Comparison of ENCODE assay signal across 8 mouse cellular contexts in the genomic region with DNA sequence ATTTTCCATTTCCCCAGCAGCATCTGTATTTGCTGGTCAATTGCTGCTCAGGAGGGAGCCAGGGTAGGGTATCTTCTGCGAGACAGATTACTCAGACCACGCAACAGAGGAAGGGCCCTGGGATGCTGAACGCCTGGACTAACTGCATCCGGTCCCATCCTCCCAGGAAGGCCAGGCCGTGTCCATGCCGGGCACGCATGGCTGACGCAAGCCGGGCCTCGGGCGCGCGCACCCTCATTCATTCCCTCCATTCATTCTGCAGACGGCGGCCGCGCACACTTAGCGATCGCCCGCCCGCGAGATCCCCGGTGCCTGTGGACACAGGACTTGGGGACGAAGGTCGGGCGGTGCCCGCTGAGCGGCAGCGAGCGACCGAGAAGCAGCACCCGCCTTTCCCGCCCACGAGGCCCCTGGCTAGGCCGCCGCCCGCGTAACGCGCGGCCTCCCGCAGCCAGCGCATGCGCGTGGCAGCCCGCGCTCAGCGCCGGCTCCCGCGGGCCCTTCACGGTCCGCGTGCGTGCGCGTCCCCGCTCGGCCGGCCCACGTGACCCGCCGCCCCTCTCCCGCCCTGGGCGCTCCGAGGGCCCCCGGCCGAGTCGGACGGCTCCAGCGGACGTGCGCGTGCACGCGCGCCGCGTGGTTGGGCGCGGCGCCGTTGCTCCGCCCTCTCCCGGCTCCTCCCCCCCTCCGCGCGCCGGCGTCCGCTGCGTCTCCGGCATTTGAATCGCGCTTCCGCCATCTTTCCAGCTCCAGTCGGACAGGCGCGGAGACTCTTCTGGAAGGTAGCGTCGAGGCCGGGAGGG. TPM values are rescaled to one million over a fixed set of nuclear protein-coding genes. Genes with fewer than 3 reads are reported as not detected.
A peak's percentile ranks its signal among the peaks of the same experiment; 100 is the strongest.
DNase-seq lines count a peak whose midpoint lies in the region; ATAC-seq and TF ChIP-seq lines count a peak whose summit lies in the region.

Gene Ran (plus strand): TSS at position 573 of the 803 bp plus-strand sequence.

- H3K27me3 ChIP-seq in embryonic facial prominence, embryonic 14.5 days (replicated peaks; ENCODE audit: control insufficient read depth, insufficient read depth, low read length) = no peaks in the 10 kb centered on the region
- no peaks in the 10 kb centered on the region for H3K27me3 ChIP-seq in limb, embryonic 14.5 days (ENCODE audit: control insufficient read depth, insufficient read depth, low read length)
- H3K27me3 ChIP-seq in midbrain, postnatal 0 days (ENCODE audit: insufficient read depth, low read length) = no peaks in the 10 kb centered on the region

- no peaks in the 10 kb centered on the region for H3K9me3 ChIP-seq in embryonic facial prominence, embryonic 14.5 days (ENCODE audit: control insufficient read depth, low read length)
- H3K9me3 ChIP-seq in limb, embryonic 14.5 days (ENCODE audit: control insufficient read depth, low read length) = no peaks in the 10 kb centered on the region
- no peaks in the 10 kb centered on the region for H3K9me3 ChIP-seq in midbrain, postnatal 0 days (ENCODE audit: low read length)

- TF ChIP-seq CTCF in midbrain, postnatal 0 days (IDR thresholded peaks at IDR 0.05) = no peak

- peaks cover 30% of the 10 kb centered on the region for H3K36me3 ChIP-seq in embryonic facial prominence, embryonic 14.5 days (ENCODE audit: control insufficient read depth, insufficient read depth, low read length)
- peaks cover 22% of the 10 kb centered on the region for H3K36me3 ChIP-seq in limb, embryonic 14.5 days (ENCODE audit: control insufficient read depth, insufficient read depth, low read length)
- H3K36me3 ChIP-seq in midbrain, postnatal 0 days (ENCODE audit: insufficient read depth, low read length) = peaks cover under 1% of the 10 kb centered on the region; the same call in 1 of the 2 replicates

- peak within 1 kb of the TSS; percentile 89 for H3K4me3 ChIP-seq in embryonic facial prominence, embryonic 14.5 days (ENCODE audit: low read depth, low read length)
- peak within 1 kb of the TSS; percentile 87 for H3K4me3 ChIP-seq in limb, embryonic 14.5 days (replicated peaks; ENCODE audit: low read length)
- H3K4me3 ChIP-seq in midbrain, postnatal 0 days (ENCODE audit: low read depth, low read length) = peak within 1 kb of the TSS; percentile 81

- H3K27ac ChIP-seq in embryonic facial prominence, embryonic 14.5 days (replicated peaks; ENCODE audit: low read depth, low read length) = peak within 1 kb of the TSS; percentile 97
- peak within 1 kb of the TSS; percentile 95 for H3K27ac ChIP-seq in limb, embryonic 14.5 days (replicated peaks; ENCODE audit: low read depth, low read length)
- peak within 1 kb of the TSS; percentile 99 for H3K27ac ChIP-seq in midbrain, postnatal 0 days (ENCODE audit: low read depth, low read length)

- peaks cover 6% of the 10 kb centered on the region; the same call in 1 of the 2 replicates for H3K4me1 ChIP-seq in embryonic facial prominence, embryonic 14.5 days (ENCODE audit: control insufficient read depth, insufficient read depth, low read length)
- H3K4me1 ChIP-seq in limb, embryonic 14.5 days (ENCODE audit: control insufficient read depth, insufficient read depth, low read length) = peaks cover 12% of the 10 kb centered on the region
- H3K4me1 ChIP-seq in midbrain, postnatal 0 days (ENCODE audit: insufficient read depth, low read length) = peaks cover 4% of the 10 kb centered on the region; the same call in 1 of the 2 replicates

- H3K9ac ChIP-seq in embryonic facial prominence, embryonic 14.5 days (ENCODE audit: low read depth, low read length) = peak within 1 kb of the TSS; percentile 96
- H3K9ac ChIP-seq in limb, embryonic 14.5 days (ENCODE audit: low read depth, low read length, severe bottlenecking) = peak within 1 kb of the TSS; percentile 97
- H3K9ac ChIP-seq in midbrain, postnatal 0 days (replicated peaks; ENCODE audit: low read length, poor library complexity, severe bottlenecking) = peak within 1 kb of the TSS; percentile 85

- peak; percentile 92 for DNase-seq in 3T3-L1 (ENCODE audit: low read depth, low spot score)
- peak; percentile 82 to 92 for DNase-seq in adrenal gland, postnatal 4 days (ENCODE audit: low spot score in 2 of 2)
- DNase-seq in embryonic facial prominence, embryonic 14.5 days (ENCODE audit: low spot score) = peak; percentile 97
- DNase-seq in heart, adult 8-10 months (ENCODE audit: low spot score) = peak; percentile 87
- peak; percentile 95 for DNase-seq in kidney, adult 9 months
- peak; percentile 94 for DNase-seq in limb, embryonic 14.5 days (ENCODE audit: low spot score)
- peak; percentile 97 for DNase-seq in midbrain, postnatal 0 days (ENCODE audit: low spot score)
- DNase-seq in spleen, postnatal 14 days (ENCODE audit: low spot score in 2 of 2) = peak; percentile 90 to 93

- H3K4me2 ChIP-seq in embryonic facial prominence, embryonic 14.5 days (ENCODE audit: low read depth, low read length) = peak within 1 kb of the TSS; percentile 89
- peak within 1 kb of the TSS; percentile 90 for H3K4me2 ChIP-seq in limb, embryonic 14.5 days (replicated peaks; ENCODE audit: low read depth, low read length, severe bottlenecking)
- H3K4me2 ChIP-seq in midbrain, postnatal 0 days (ENCODE audit: low read depth, low read length, poor library complexity, severe bottlenecking) = peak within 1 kb of the TSS; percentile 84

- under 1% methylated on average over 25 of the region's 102 CpGs for WGBS in embryonic facial prominence, embryonic 14.5 days
- 1% methylated on average over 70 of the region's 102 CpGs for WGBS in limb, embryonic 14.5 days
- WGBS in midbrain, postnatal 0 days = under 1% methylated on average over 67 of the region's 102 CpGs

- ATAC-seq in embryonic facial prominence, embryonic 14.5 days (ENCODE audit: low read depth) = peak; percentile 94
- peak; percentile 91 for ATAC-seq in limb, embryonic 14.5 days (ENCODE audit: low FRiP score, low read depth)
- peak; percentile 90 for ATAC-seq in midbrain, postnatal 0 days (ENCODE audit: low FRiP score)

- peak; percentile 38; the same call in 1 of the 2 replicates for TF ChIP-seq POLR2A in limb, embryonic 14.5 days (IDR thresholded peaks at IDR 0.05; ENCODE audit: borderline replicate concordance, extremely low read depth, insufficient read depth, insufficient read length)

RNA-seq across cellular contexts. Expression of gene Ran, which starts in this region (rescaled TPM):
- 100 to 1,000 TPM; 218 to 237 TPM for total RNA-seq in adrenal gland, postnatal 4 days (2021)
- polyA plus RNA-seq in embryonic facial prominence, embryonic 14.5 days (2014; fragmentation: Nextera tagmentation; extraction: Ambion mirVana) = 442 and 465 TPM in 2 replicates
- 100 to 1,000 TPM in 2 of 4 experiments, 10 to 100 TPM in 2; 97.6 to 107 (median 102) TPM for total RNA-seq in heart, adult 8-10 months (2022)
- 223 and 266 TPM in 2 replicates for polyA plus RNA-seq in limb, embryonic 14.5 days (2012; rRNA removed)
- 456 and 476 TPM in 2 replicates for polyA plus RNA-seq in limb, embryonic 14.5 days (2014; fragmentation: Nextera tagmentation; extraction: Ambion mirVana)
- total RNA-seq in midbrain, postnatal 0 days (2014; rRNA removed) = 183 and 191 TPM in 2 replicates
- polyA plus RNA-seq in midbrain, postnatal 0 days (2015; fragmentation: Nextera tagmentation; extraction: Ambion mirVana) = 287 and 295 TPM in 2 replicates

Comparison
In these comparisons a context has a peak if more than half of its experiments do, and no peak if none do; other contexts are left out.
1. Peak in every context shown above with its lines: DNase-seq, ATAC-seq, H3K4me3 ChIP-seq and H3K27ac ChIP-seq.